Mouse (Mus musculus) kidney, embryonic 15.5 days (tissue): ENCODE results near the gene Vav3. TPM values are rescaled to one million over a fixed set of nuclear protein-coding genes. Genes with fewer than 3 reads are reported as not detected.

Source experiments
- ATAC-seq: fragments of 200-750 bp; cut with Nextera tagmentation; replicated peaks from 2 replicates; pipeline ENCODE4 v1.8.0; 2017; ENCODE audit warnings: moderate TSS enrichment; ENCODE audit not compliant: low FRiP score
- H3K27ac ChIP-seq: fragments of 300-500 bp; sonication (generic); 2 replicates; pipeline ENCODE4 v1.5.1; 2015; ENCODE audit warnings: mild to moderate bottlenecking, inconsistent platforms
- H3K27me3 ChIP-seq: fragments of 300-500 bp; sonication (generic); 2 replicates; pipeline ENCODE4 v1.6.1; 2015; ENCODE audit warnings: inconsistent platforms
- H3K36me3 ChIP-seq: fragments of 300-500 bp; sonication (generic); 2 replicates; pipeline ENCODE4 v1.6.1; 2015; ENCODE audit warnings: inconsistent platforms
- H3K4me1 ChIP-seq: fragments of 300-500 bp; sonication (generic); 2 replicates; pipeline ENCODE4 v1.6.1; 2015; ENCODE audit warnings: inconsistent platforms
- H3K4me2 ChIP-seq: fragments of 300-500 bp; sonication (generic); 2 replicates; pipeline ENCODE4 v1.6.1; 2015; ENCODE audit warnings: moderate library complexity, mild to moderate bottlenecking, inconsistent platforms
- H3K4me3 ChIP-seq: fragments of 300-500 bp; sonication (generic); replicated peaks from 2 replicates; pipeline ENCODE4 v1.5.1; 2015; ENCODE audit warnings: mild to moderate bottlenecking, inconsistent platforms
- H3K9ac ChIP-seq: fragments of 300-500 bp; sonication (generic); 2 replicates; pipeline ENCODE4 v1.6.1; 2015; ENCODE audit warnings: mild to moderate bottlenecking, inconsistent platforms
- H3K9me3 ChIP-seq: fragments of 300-500 bp; sonication (generic); replicated peaks from 2 replicates; pipeline ENCODE4 v1.6.1; 2016; ENCODE audit warnings: inconsistent platforms
- whole genome bisulfite sequencing: fragments of 180-500 bp; shearing (Covaris S2); methylation state at CpG from one replicate; pipeline ENCODE4 v1.1.7; 2015; ENCODE audit warnings: mixed read lengths; 5-methylcytosine and 5-hydroxymethylcytosine counted together
- polyA plus RNA-seq: library from polyadenylated mRNA; unstranded; fragments of >200 nt; fragmentation: Nextera tagmentation; extraction: Ambion mirVana; gene quantifications from 2 replicates; pipeline ENCODE4 v1.2.1, GENCODE M21; 2015

The Vav3 gene
- polyA plus RNA-seq, 1 experiment from 2014 or later, result 21.1 TPM

- 0 out of 2 replicates have a peak, but pooled peaks cover 2% of the 10 kb centered on the region for H3K4me1 ChIP-seq
- H3K9ac ChIP-seq, result no peak overlapping the region
- no peak overlapping the region for H3K4me2 ChIP-seq
- WGBS, result 51% methylated on average over 4 of the region's 4 CpGs
- H3K36me3 ChIP-seq, result no peaks in the 10 kb centered on the region
- no peaks in the 10 kb centered on the region for H3K9me3 ChIP-seq
- H3K27ac ChIP-seq, result no peak overlapping the region
- no peak for ATAC-seq
- H3K27me3 ChIP-seq, result no peaks in the 10 kb centered on the region
- H3K4me3 ChIP-seq, result no peak overlapping the region
Observed at GRCm38 (mm10) chr3:109360746-109361145, 20.3 kb downstream of the Vav3 start.

GRCm38 (mm10) chr3:109361882-109362281 lies 21.4 kb downstream of the Vav3 start:
- Histone ChIP-seq H3K9me3 (no peaks in the 10 kb centered on the region), H3K27me3 (no peaks in the 10 kb centered on the region), H3K4me1 (peaks cover 2% of the 10 kb centered on the region; the same call in 1 of the 2 replicates), H3K4me3 (no peak overlapping the region), H3K4me2 (no peak overlapping the region), H3K27ac (peak overlapping the region; percentile 37; the same call in 1 of the 2 replicates), H3K36me3 (no peaks in the 10 kb centered on the region), H3K9ac (no peak overlapping the region)
- ATAC-seq, result no peak
- 80% methylated on average over 5 of the region's 5 CpGs for WGBS

GRCm38 (mm10) chr3:109362310-109362709 lies 21.9 kb downstream of the Vav3 start:
- Histone ChIP-seq H3K9me3 (no peaks in the 10 kb centered on the region), H3K27ac (peak overlapping the region; percentile 37; the same call in 1 of the 2 replicates), H3K27me3 (no peaks in the 10 kb centered on the region), H3K4me2 (no peak overlapping the region), H3K36me3 (no peaks in the 10 kb centered on the region), H3K9ac (no peak overlapping the region), H3K4me3 (no peak overlapping the region), H3K4me1 (peaks cover 2% of the 10 kb centered on the region; the same call in 1 of the 2 replicates)
- 76% methylated on average over 3 of the region's 3 CpGs for WGBS
- no peak for ATAC-seq

GRCm38 (mm10) chr3:109363522-109363921 lies 23.1 kb downstream of the Vav3 start:
- Histone ChIP-seq H3K9ac (no peak overlapping the region), H3K27me3 (no peaks in the 10 kb centered on the region), H3K4me1 (peaks cover 2% of the 10 kb centered on the region; the same call in 1 of the 2 replicates), H3K36me3 (no peaks in the 10 kb centered on the region), H3K4me2 (no peak overlapping the region), H3K27ac (no peak overlapping the region), H3K4me3 (no peak overlapping the region), H3K9me3 (no peaks in the 10 kb centered on the region)
- WGBS, result 60% methylated on average over 5 of the region's 5 CpGs
- ATAC-seq, result no peak

- Histone ChIP-seq H3K27me3 (no peaks in the 10 kb centered on the region), H3K4me3 (no peak overlapping the region), H3K36me3 (no peaks in the 10 kb centered on the region), H3K9me3 (no peaks in the 10 kb centered on the region), H3K4me1 (peaks cover 4% of the 10 kb centered on the region; the same call in 1 of the 2 replicates), H3K27ac (no peak overlapping the region), H3K9ac (no peak overlapping the region), H3K4me2 (no peak overlapping the region)
- 88% methylated on average over 2 of the region's 2 CpGs for WGBS
- ATAC-seq, result no peak
Observed at GRCm38 (mm10) chr3:109365875-109366274, 25.4 kb downstream of the Vav3 start.

- 45% methylated on average over 7 of the region's 7 CpGs for WGBS
- ATAC-seq, result no peak
Observed at GRCm38 (mm10) chr3:109366411-109366851, 26.0 kb downstream of the Vav3 start.

GRCm38 (mm10) chr3:109368383-109369289 lies 28.2 kb downstream of the Vav3 start:
- Histone ChIP-seq H3K9ac (no peak overlapping the region), H3K4me1 (peaks cover 4% of the 10 kb centered on the region; the same call in 1 of the 2 replicates), H3K27me3 (no peaks in the 10 kb centered on the region), H3K4me2 (no peak overlapping the region), H3K27ac (no peak overlapping the region), H3K36me3 (no peaks in the 10 kb centered on the region), H3K9me3 (no peaks in the 10 kb centered on the region), H3K4me3 (no peak overlapping the region)
- WGBS, result 65% methylated on average over 9 of the region's 9 CpGs
- ATAC-seq, result 0 out of 2 replicates have a peak, but pooled peaks have one; percentile 29

More at GRCm38 (mm10) chr3:109366411-109366851, 26.0 kb downstream of the Vav3 start:
- Histone ChIP-seq H3K4me3 (no peak overlapping the region), H3K4me1 (peaks cover 4% of the 10 kb centered on the region; the same call in 1 of the 2 replicates), H3K9ac (no peak overlapping the region), H3K27ac (no peak overlapping the region), H3K27me3 (no peaks in the 10 kb centered on the region), H3K36me3 (no peaks in the 10 kb centered on the region), H3K9me3 (no peaks in the 10 kb centered on the region), H3K4me2 (no peak overlapping the region)

- no peak for ATAC-seq
- peaks cover 4% of the 10 kb centered on the region; the same call in 1 of the 2 replicates for H3K4me1 ChIP-seq
- no peak overlapping the region for H3K4me2 ChIP-seq
- WGBS, result no CpG with 5 or more reads among the region's 1 CpGs
- H3K4me3 ChIP-seq, result no peak overlapping the region
- no peak overlapping the region for H3K9ac ChIP-seq
- no peaks in the 10 kb centered on the region for H3K36me3 ChIP-seq
- H3K27ac ChIP-seq, result no peak overlapping the region
- H3K9me3 ChIP-seq, result no peaks in the 10 kb centered on the region
- H3K27me3 ChIP-seq, result no peaks in the 10 kb centered on the region
Observed at GRCm38 (mm10) chr3:109371576-109371975, 31.1 kb downstream of the Vav3 start.

- H3K27me3 ChIP-seq, result no peaks in the 10 kb centered on the region
- no peaks in the 10 kb centered on the region for H3K36me3 ChIP-seq
- H3K4me3 ChIP-seq, result no peak overlapping the region
- ATAC-seq, result no peak
- no peak overlapping the region for H3K9ac ChIP-seq
- 90% methylated on average over 4 of the region's 4 CpGs for WGBS
- no peak overlapping the region for H3K4me2 ChIP-seq
- H3K27ac ChIP-seq, result no peak overlapping the region
- no peaks in the 10 kb centered on the region for H3K9me3 ChIP-seq
- H3K4me1 ChIP-seq, result peaks cover 4% of the 10 kb centered on the region; the same call in 1 of the 2 replicates
Observed at GRCm38 (mm10) chr3:109372678-109373077, 32.2 kb downstream of the Vav3 start.

- no peak overlapping the region for H3K4me3 ChIP-seq
- WGBS, result 77% methylated on average over 4 of the region's 4 CpGs
- H3K27ac ChIP-seq, result no peak overlapping the region
- no peak overlapping the region for H3K9ac ChIP-seq
- no peaks in the 10 kb centered on the region for H3K27me3 ChIP-seq
- H3K36me3 ChIP-seq, result no peaks in the 10 kb centered on the region
- ATAC-seq, result no peak
- no peaks in the 10 kb centered on the region for H3K9me3 ChIP-seq
- no peaks in the 10 kb centered on the region for H3K4me1 ChIP-seq
- H3K4me2 ChIP-seq, result no peak overlapping the region
Observed at GRCm38 (mm10) chr3:109378278-109378677, 37.8 kb downstream of the Vav3 start.

GRCm38 (mm10) chr3:109378684-109379083 lies 38.2 kb downstream of the Vav3 start:
- Histone ChIP-seq H3K9me3 (no peaks in the 10 kb centered on the region), H3K4me3 (no peak overlapping the region), H3K36me3 (no peaks in the 10 kb centered on the region), H3K27me3 (no peaks in the 10 kb centered on the region), H3K4me1 (no peaks in the 10 kb centered on the region), H3K4me2 (no peak overlapping the region), H3K9ac (no peak overlapping the region), H3K27ac (no peak overlapping the region)
- ATAC-seq, result 0 out of 2 replicates have a peak, but pooled peaks have one; percentile 54
- WGBS, result 82% methylated on average over 6 of the region's 6 CpGs

GRCm38 (mm10) chr3:109388730-109389129 lies 48.3 kb downstream of the Vav3 start:
- no peak overlapping the region for H3K9ac ChIP-seq
- no peaks in the 10 kb centered on the region for H3K9me3 ChIP-seq
- ATAC-seq, result no peak
- no peaks in the 10 kb centered on the region for H3K27me3 ChIP-seq
- 88% methylated on average over 10 of the region's 10 CpGs for WGBS
- no peak overlapping the region for H3K27ac ChIP-seq
- H3K4me1 ChIP-seq, result no peaks in the 10 kb centered on the region
- H3K4me3 ChIP-seq, result no peak overlapping the region
- H3K4me2 ChIP-seq, result no peak overlapping the region
- H3K36me3 ChIP-seq, result no peaks in the 10 kb centered on the region
